In the genomic region with DNA sequence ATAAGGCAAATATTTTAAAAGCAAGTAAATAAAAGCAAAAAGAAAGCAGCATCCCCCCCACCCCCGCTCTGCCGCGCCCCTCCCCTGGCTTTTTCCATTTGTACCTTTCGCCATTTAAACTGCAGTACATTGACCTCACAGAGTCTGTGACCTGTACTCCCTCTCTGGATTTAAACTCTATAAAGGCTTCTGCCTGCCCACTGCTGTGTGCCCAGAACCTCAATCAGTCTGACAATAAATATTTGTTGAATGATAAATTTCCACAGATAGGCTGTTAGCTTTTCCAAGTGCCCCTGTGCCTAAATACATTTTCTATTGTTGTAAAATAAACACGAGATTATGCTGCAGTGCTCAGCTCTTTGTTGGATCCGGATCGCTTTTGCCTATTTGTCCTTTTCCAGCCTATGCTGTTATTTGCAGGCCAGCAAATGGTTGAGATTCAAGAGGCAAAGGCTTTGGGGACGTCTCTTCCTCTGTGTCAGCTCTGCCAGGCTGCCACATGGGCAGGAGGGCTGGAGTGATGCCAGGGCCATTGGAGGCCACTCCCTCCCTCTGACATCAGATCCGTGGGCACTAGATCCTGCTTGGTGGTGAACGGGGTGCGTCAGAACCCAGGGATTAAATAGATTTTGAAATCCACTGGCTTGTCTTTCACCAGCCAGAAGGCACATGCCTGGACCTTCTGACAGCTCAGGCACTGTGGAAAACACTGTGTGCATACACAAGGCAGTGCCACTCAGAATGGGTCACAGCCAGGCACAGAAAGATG, we compare ENCODE assay signal across 8 mouse cellular contexts.
DNase-seq lines count a peak whose midpoint lies in the region; ATAC-seq lines count a peak whose summit lies in the region.

No protein-coding gene starts in this region.

- no peak for ATAC-seq in CD4-positive, CD25-positive, alpha-beta regulatory T cell, adult 4 months

- peak; percentile 71 for DNase-seq in ovary, adult 18-20 months (ENCODE audit: low spot score)
- no peak for DNase-seq in ovary, postnatal 10 days (ENCODE audit: low spot score)
- DNase-seq in cerebellum, postnatal 36 days: peak; percentile 98 to 99
- peak; percentile 61 to 83 for DNase-seq in gastrocnemius, postnatal 4 days (ENCODE audit: low spot score in 2 of 2)
- DNase-seq in kidney, postnatal 36 days: peak; percentile 89 to 93
- peak; percentile 87 for DNase-seq in lung, postnatal 14 days
- peak; percentile 99 for DNase-seq in skeletal muscle tissue, adult 2 months (ENCODE audit: low read depth, low spot score)
